Mouse (Mus musculus) MEL (cell line): Measurements from ENCODE around the gene Arhgap21. TPM values are rescaled to one million over a fixed set of nuclear protein-coding genes. Genes with fewer than 3 reads are reported as not detected.

Experiments used
- DNase-seq: peaks from one replicate; pipeline ENCODE4 v3.0.0; 2011; ENCODE audit warnings: low read depth, low spot score
- H3K27ac ChIP-seq: 2 replicates; pipeline ENCODE4 v1.5.1; 2012; ENCODE audit warnings: low read depth, mild to moderate bottlenecking, control low read depth, low read length, moderate library complexity; ENCODE audit not compliant: control insufficient read depth
- H3K27me3 ChIP-seq, 2 experiments: fragments of 150-350 bp in 1 of 2; sonication (generic) in 1 of 2; 2 replicates each; pipeline ENCODE4 v1.6.1; 2012; ENCODE audit warnings: low read length in 2 of 2, mild to moderate bottlenecking in 2 of 2, improper control_type of control experiment in 1 of 2, moderate library complexity in 1 of 2; ENCODE audit not compliant: insufficient read depth in 2 of 2, control insufficient read depth in 1 of 2
- H3K36me3 ChIP-seq, 2 experiments: 2 replicates each; pipeline ENCODE4 v1.6.1; 2012 to 2014; ENCODE audit warnings: low read length in 2 of 2, improper control_type of control experiment in 1 of 2, inconsistent platforms in 1 of 2, mild to moderate bottlenecking in 1 of 2; ENCODE audit not compliant: insufficient read depth in 2 of 2, control insufficient read depth in 1 of 2
- H3K4me1 ChIP-seq, 2 experiments: fragments of 150-350 bp in 1 of 2; sonication (generic) in 1 of 2; 2 replicates each; pipeline ENCODE4 v1.6.1; 2012; ENCODE audit warnings: low read length in 2 of 2, improper control_type of control experiment in 1 of 2, mild to moderate bottlenecking in 1 of 2; ENCODE audit not compliant: insufficient read depth in 2 of 2, control insufficient read depth in 1 of 2
- H3K4me3 ChIP-seq, 2 experiments: fragments of 150-350 bp in 1 of 2; sonication (generic) in 1 of 2; 2 replicates each; pipeline ENCODE4 v1.5.1; 2012; ENCODE audit warnings: low read depth in 2 of 2, low read length in 2 of 2, mild to moderate bottlenecking in 2 of 2, moderate library complexity in 2 of 2, control low read depth in 1 of 2, improper control_type of control experiment in 1 of 2; ENCODE audit not compliant: control insufficient read depth in 1 of 2, insufficient read depth in 1 of 2
- H3K79me2 ChIP-seq: 2 replicates; pipeline ENCODE4 v1.6.1; 2012; ENCODE audit warnings: mild to moderate bottlenecking, low read length, moderate library complexity; ENCODE audit not compliant: control insufficient read depth, poor library complexity, insufficient read depth
- H3K9ac ChIP-seq: 2 replicates; pipeline ENCODE4 v1.6.1; 2012; ENCODE audit warnings: low read depth, mild to moderate bottlenecking, control low read depth, low read length, moderate library complexity; ENCODE audit not compliant: control insufficient read depth, poor library complexity, severe bottlenecking
- H3K9me3 ChIP-seq: fragments of 150-350 bp; sonication (generic); replicated peaks from 2 replicates; pipeline ENCODE4 v1.6.1; 2012; ENCODE audit warnings: mild to moderate bottlenecking, low read length, improper control_type of control experiment, moderate library complexity; ENCODE audit not compliant: insufficient read depth
- BHLHE40 ChIP-seq: IDR thresholded peaks from 2 replicates; pipeline ENCODE4 v1.6.1; 2012; ENCODE audit warnings: low read depth, mild to moderate bottlenecking, inconsistent platforms, low read length, improper control_type of control experiment, borderline replicate concordance
- CHD1 ChIP-seq: IDR thresholded peaks from 2 replicates; pipeline ENCODE4 v1.6.1; 2012; ENCODE audit warnings: low read depth, mild to moderate bottlenecking, inconsistent platforms, low read length, improper control_type of control experiment
- E2F4 ChIP-seq: IDR thresholded peaks from 2 replicates; pipeline ENCODE4 v1.6.1; 2011; ENCODE audit warnings: low read depth, low read length, improper control_type of control experiment, borderline replicate concordance
- ELF1 ChIP-seq: IDR thresholded peaks from 2 replicates; pipeline ENCODE4 v1.6.1; 2014; ENCODE audit warnings: low read depth, mild to moderate bottlenecking, inconsistent platforms, low read length, improper control_type of control experiment, moderate library complexity
- JUND ChIP-seq: IDR thresholded peaks from 2 replicates; pipeline ENCODE4 v1.6.1; 2011; ENCODE audit warnings: low read depth, mild to moderate bottlenecking, improper control_type of control experiment, low read length
- MAFK ChIP-seq: IDR thresholded peaks from 2 replicates; pipeline ENCODE4 v1.6.1; 2011; ENCODE audit warnings: low read depth, mild to moderate bottlenecking, low read length, improper control_type of control experiment, borderline replicate concordance
- MAZ ChIP-seq: IDR thresholded peaks from 2 replicates; pipeline ENCODE4 v1.6.1; 2012; ENCODE audit warnings: low read depth, mild to moderate bottlenecking, inconsistent platforms, low read length, improper control_type of control experiment
- MEF2A ChIP-seq: IDR thresholded peaks from 2 replicates; pipeline ENCODE4 v1.6.1; 2014; ENCODE audit warnings: low read depth, mild to moderate bottlenecking, inconsistent platforms, low read length, improper control_type of control experiment; ENCODE audit not compliant: poor library complexity, insufficient replicate concordance, severe bottlenecking; ENCODE audit errors: extremely low read depth
- MXI1 ChIP-seq: IDR thresholded peaks from 2 replicates; pipeline ENCODE4 v1.6.1; 2011; ENCODE audit warnings: mild to moderate bottlenecking, low read depth, low read length, improper control_type of control experiment
- MYC ChIP-seq: IDR thresholded peaks from 2 replicates; pipeline ENCODE4 v1.6.1; 2011; ENCODE audit warnings: low read depth, mild to moderate bottlenecking, low read length, improper control_type of control experiment, moderate library complexity
- NELFE ChIP-seq: IDR thresholded peaks from 2 replicates; pipeline ENCODE4 v1.6.1; 2011; ENCODE audit warnings: low read depth, low read length, improper control_type of control experiment
- POLR2AphosphoS5 ChIP-seq: IDR thresholded peaks from 2 replicates; pipeline ENCODE4 v1.6.1; 2012; ENCODE audit warnings: low read depth, borderline replicate concordance, mild to moderate bottlenecking, inconsistent platforms, low read length, moderate library complexity, mixed read lengths
- RAD21 ChIP-seq: IDR thresholded peaks from 2 replicates; pipeline ENCODE4 v1.6.1; 2011; ENCODE audit warnings: mild to moderate bottlenecking, low read depth, low read length, improper control_type of control experiment
- RCOR1 ChIP-seq: IDR thresholded peaks from 2 replicates; pipeline ENCODE4 v1.6.1; 2012; ENCODE audit warnings: low read depth, mild to moderate bottlenecking, inconsistent platforms, low read length, improper control_type of control experiment
- SIN3A ChIP-seq: IDR thresholded peaks from 2 replicates; pipeline ENCODE4 v1.6.1; 2012; ENCODE audit warnings: low read length, improper control_type of control experiment, inconsistent platforms
- USF1 ChIP-seq: IDR thresholded peaks from 2 replicates; pipeline ENCODE4 v1.6.1; 2014; ENCODE audit warnings: low read depth, mild to moderate bottlenecking, inconsistent platforms, low read length, improper control_type of control experiment, moderate library complexity
- USF2 ChIP-seq, 2 experiments: IDR thresholded peaks; 2 replicates each; pipeline ENCODE4 v1.6.1; 2011 to 2012; ENCODE audit warnings: improper control_type of control experiment in 2 of 2, low read length in 2 of 2, borderline replicate concordance in 1 of 2, inconsistent platforms in 1 of 2, low read depth in 1 of 2, mild to moderate bottlenecking in 1 of 2; ENCODE audit not compliant: insufficient read depth in 1 of 2
- ZC3H11A ChIP-seq: IDR thresholded peaks from 2 replicates; pipeline ENCODE4 v1.6.1; 2012; ENCODE audit warnings: low read depth, mild to moderate bottlenecking, inconsistent platforms, low read length, improper control_type of control experiment
- ZMIZ1 ChIP-seq: IDR thresholded peaks from 2 replicates; pipeline ENCODE4 v1.6.1; 2012; ENCODE audit warnings: low read depth, mild to moderate bottlenecking, inconsistent platforms, low read length, improper control_type of control experiment, moderate library complexity
- polyA plus RNA-seq, 2 experiments: library from polyadenylated mRNA; stranded (reverse) in 1 of 2; unstranded in 1 of 2; fragments of >175 nt in 1 of 2; fragments of >200 nt in 1 of 2; gene quantifications; 2 replicates each; pipeline versions ENCODE4 v1.2.1 to v1.2.4; 2012; ENCODE audit warnings: low replicate concordance in 2 of 2, low read depth in 1 of 2; ENCODE audit not compliant: insufficient read length in 2 of 2, insufficient read depth in 1 of 2, missing spikeins in 1 of 2
- total RNA-seq: library from RNA; depleted of rRNA; stranded (reverse); fragments of 300-350 nt; gene quantifications from 2 replicates; pipeline ENCODE4 v1.2.3, GENCODE M21; 2012

Arhgap21 gene
- total and polyA plus RNA-seq, 3 experiments = 12.4 to 104 (median 30.6) TPM

DNA sequence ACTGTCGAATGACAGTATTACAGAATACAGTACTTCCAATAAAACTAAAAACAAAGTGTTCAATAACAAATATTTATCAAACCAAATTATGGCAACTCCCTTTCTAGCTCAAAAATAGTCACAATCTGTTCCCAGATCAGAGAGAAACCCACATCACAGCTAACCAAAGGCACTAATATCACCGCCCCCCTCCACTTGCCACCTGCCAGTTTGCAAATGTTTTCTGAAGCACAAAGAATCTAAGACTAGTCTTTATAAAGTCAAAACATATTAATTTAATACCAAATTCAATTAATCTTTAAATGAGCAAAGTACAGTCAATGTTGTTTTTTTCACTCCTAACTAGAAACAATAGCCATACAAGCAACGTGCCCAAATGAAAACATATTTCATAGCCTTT lies 3.3 kb downstream of the Arhgap21 start:
- Histone ChIP-seq H3K9ac (peak overlapping the region; percentile 98; the same call in 1 of the 2 replicates), H3K79me2 (peaks cover 68% of the 10 kb centered on the region), H3K27me3 (no peaks in the 10 kb centered on the region), H3K9me3 (no peaks in the 10 kb centered on the region), H3K36me3 (peaks cover 3 to 33% of the 10 kb centered on the region in 2 experiments; a peak in 2 of 4 replicates), H3K4me3 (peak overlapping the region; percentile 15 to 99; a peak in 3 of 4 replicates), H3K4me1 (peaks cover 14 to 22% of the 10 kb centered on the region in 2 experiments), H3K27ac (no peak overlapping the region)
- TF ChIP-seq JUND (no peak), MYC (no peak), ELF1 (no peak), MAFK (no peak), POLR2AphosphoS5 (no peak)
- DNase-seq = no peak

DNA sequence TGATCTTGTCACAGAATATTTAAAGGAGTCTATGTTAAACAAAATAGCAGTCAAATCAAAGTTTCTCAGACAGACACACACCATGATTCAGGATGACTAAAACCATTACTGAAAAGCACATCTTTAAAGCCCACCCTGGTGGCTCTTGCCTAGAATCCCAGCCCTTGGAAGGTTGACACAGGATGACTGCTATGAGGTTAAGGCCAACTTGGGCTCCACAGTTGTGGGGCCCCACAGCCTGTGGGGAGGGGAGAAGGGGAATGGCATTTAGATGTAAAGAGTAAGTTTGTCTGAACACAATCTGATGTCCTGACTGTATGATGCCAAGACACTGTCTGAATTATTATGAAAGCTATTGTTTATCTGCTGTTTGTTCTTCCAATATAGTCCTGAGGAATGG lies 4.2 kb downstream of the Arhgap21 start:
- H3K27me3 ChIP-seq = no peaks in the 10 kb centered on the region
- no peaks in the 10 kb centered on the region for H3K9me3 ChIP-seq
- H3K4me3 ChIP-seq = no peak overlapping the region; a peak in 1 of 4 replicates
- peaks cover 12 to 20% of the 10 kb centered on the region in 2 experiments for H3K4me1 ChIP-seq
- H3K36me3 ChIP-seq = peaks cover 3 to 32% of the 10 kb centered on the region in 2 experiments; a peak in 3 of 4 replicates
- no peak overlapping the region for H3K27ac ChIP-seq
- TF ChIP-seq USF1 = no peak
- no peak for TF ChIP-seq POLR2AphosphoS5
- no peak for TF ChIP-seq RAD21
- TF ChIP-seq SIN3A = no peak
- no peak for TF ChIP-seq CHD1
- TF ChIP-seq USF2 (IDR thresholded peaks at IDR 0.05; ENCODE audit: borderline replicate concordance in 1 of 2, insufficient read depth in 1 of 2, low read depth in 1 of 2, low read length in 2 of 2) = no peak
- TF ChIP-seq ZMIZ1 = no peak
- no peak for TF ChIP-seq MAFK
- no peak for TF ChIP-seq NELFE
- no peak for TF ChIP-seq RCOR1
- TF ChIP-seq MXI1 = no peak
- TF ChIP-seq ZC3H11A = no peak
- TF ChIP-seq MAZ = no peak
- TF ChIP-seq MEF2A = no peak
- no peak for TF ChIP-seq BHLHE40
- TF ChIP-seq E2F4 = no peak
- H3K9ac ChIP-seq = no peak overlapping the region
- DNase-seq = no peak
- peaks cover 74% of the 10 kb centered on the region for H3K79me2 ChIP-seq
